Mouse (Mus musculus): ENCODE data around the gene Acsm1.

The Acsm1 gene

DNA sequence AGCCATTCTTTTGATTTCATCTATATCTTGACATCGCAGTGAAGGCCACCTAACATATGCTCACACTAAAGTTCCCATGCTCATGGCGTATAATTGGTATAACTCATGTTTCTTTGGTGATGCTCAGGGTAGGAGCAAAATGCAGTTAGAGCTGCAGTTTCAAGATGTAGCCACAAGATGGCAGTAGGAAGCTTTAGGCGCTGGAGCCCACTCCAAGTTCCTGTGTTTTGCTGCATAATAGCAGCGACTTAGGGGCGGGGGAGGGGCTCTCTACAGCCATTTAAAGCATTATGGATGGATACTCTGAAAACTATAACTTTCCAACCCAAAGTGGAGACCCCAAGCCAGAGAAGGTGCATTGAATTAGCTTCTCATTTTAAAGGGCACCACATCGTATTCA, 66.6 kb downstream of the Acsm1 start:
- no peak for DNase-seq

DNA sequence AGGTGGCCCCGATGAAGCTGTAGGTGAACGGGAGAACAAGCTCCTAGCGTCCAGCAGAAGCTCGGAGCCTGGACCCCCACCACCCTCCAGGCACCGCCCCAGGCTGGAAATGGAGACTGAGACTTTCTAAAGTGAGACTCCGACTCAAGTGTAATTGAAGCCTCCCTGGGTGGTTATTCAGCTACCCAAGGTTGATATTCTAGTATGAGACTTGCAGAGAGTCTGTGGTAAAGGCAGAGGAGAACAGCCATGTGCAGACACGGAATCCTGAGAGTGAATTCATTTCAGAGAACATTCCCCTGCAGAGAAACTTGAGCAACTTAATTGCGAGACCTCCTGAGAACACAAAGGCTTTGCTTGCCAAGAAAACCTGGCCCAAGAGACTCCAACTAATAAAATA, 73.3 kb downstream of the Acsm1 start:
- no peak for DNase-seq

DNA sequence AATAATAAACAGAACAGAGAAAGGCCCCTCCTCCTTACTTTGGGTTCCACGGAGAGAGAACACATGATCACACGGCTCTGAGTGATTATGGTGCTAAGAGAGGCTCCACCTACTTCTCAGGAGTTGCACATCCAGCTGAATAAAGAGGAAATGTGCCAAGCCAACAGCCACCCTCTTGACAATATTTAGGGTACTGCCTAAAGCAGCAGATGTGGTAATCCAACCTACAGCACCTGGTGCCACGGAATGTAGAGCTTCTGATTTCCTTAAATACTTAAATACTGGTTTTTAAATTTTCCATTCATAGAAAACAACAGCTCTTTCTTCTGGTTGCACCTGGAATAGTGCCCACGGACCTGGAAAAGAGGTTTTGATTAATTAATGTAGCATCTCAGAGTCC, 75.9 kb downstream of the Acsm1 start:
- DNase-seq = no peak

- no peak for DNase-seq
Measured at GRCm38 (mm10) chr7:119689726-119690125, 82.9 kb downstream of the Acsm1 start, which contains the start of gene Acsm4. Gene Acsm4, plus strand, starts transcription at chr7:119690026.

GRCm38 (mm10) chr7:119692302-119692701, 85.5 kb downstream of the Acsm1 start:
- DNase-seq = no peak

DNA sequence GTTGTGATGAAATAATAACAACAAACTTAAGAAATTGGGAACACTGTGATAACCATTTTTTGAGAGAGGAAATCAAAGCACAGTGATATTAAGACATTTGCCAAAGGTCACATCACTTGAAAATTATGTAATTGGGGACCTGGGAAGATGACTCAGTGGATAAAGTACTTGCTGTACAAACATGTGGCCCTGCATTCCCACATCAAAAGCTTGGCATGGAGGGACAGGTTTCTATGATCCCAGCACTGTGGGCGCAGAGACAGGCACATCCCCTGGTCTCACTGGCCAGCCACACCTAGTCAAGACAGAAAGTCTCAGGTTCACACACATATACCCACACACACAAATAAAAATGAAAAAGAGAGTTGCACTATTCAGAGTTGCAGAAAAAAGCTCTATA, 88.1 kb downstream of the Acsm1 start:
- DNase-seq = no peak
